Mouse (Mus musculus): Measurements from ENCODE around the gene Dynlt1a.
"Not testable (repeated sequence)": the region's sequence is repeated elsewhere in the genome, so short reads cannot be mapped to it uniquely, and the experiment has no call there.

DNA sequence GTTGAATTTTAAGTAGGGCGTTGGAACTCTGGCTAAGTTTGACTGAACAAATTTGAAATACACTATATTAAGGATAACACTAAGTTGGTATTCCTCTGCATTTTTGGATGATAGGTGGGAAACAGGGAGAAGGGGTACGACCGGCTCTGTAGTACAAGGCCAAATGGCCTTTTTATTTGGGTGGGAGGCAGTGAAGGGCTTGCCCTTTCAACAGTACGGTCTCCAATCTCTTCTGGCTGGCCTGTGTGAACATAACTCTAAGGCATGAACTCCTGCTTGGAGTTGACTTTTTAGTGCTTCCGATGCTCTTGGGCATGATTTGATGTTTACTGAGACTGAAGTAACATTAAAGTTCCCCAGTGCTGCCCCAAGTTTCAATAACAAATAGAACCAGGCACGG is 8.2 kb upstream of the Dynlt1a start:
- not testable (repeated sequence) for TF ChIP-seq CTCF (IDR thresholded peaks at IDR 0.05); EP300 (IDR thresholded peaks at IDR 0.05; ENCODE audit: insufficient read depth, low read depth, low read length)

All from heart, adult 2 months (tissue).